Mouse (Mus musculus) ES-Bruce4 (cell line): ENCODE data around the gene Arsb.

Experiments used
- CTCF ChIP-seq: IDR thresholded peaks from one replicate; pipeline ENCODE4 v1.8.1; 2011; ENCODE audit warnings: low read depth, low read length
- EP300 ChIP-seq: IDR thresholded peaks from 2 replicates; pipeline ENCODE4 v1.6.1; 2011; ENCODE audit warnings: low read depth, low read length; ENCODE audit not compliant: insufficient read depth
- POLR2A ChIP-seq: IDR thresholded peaks from one replicate; pipeline ENCODE4 v1.8.1; 2011; ENCODE audit warnings: low read length; ENCODE audit not compliant: insufficient read depth

DNA sequence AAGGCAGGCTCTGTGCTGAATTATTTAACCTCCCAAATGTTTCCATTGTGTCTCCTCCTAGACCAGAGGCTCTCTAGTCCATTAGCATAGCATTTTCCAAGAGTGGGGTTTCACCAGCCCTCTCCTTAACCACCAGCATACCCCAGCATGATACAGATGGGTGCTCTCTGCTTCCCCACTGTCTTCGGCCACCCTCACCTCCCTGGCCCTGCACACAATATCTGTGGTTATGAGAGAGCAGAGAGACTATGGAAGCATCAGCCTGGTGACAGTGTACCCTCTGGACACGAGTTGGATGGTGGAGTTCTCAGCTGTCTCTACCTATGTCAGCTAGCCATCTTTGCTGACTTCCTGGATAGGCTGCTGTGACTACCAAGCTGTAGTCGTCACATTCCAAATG, 142.8 kb downstream of the Arsb start:
- TF ChIP-seq CTCF (no peak), POLR2A (no peak), EP300 (no peak)
